In the genomic region with DNA sequence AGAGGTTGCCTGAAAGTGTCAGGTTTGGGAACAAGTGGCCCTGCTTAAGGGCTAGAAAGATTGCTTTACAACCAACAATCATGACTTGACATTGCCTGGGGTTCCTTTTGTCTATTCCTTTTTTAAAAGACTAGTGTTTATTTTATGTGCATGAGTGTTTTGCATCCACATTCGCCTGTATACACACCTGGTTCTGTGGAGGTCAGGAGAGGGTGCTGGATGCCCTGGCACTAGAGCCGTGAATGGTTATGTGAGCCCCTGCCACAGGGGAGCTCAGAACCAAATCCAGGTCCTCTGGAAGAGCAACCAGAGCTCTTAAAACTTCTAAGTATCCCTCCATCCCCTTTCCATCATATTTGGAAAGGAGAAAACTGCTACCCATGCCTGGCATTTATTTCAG, we compare ENCODE assay signal across 9 mouse cellular contexts. TPM values are rescaled to one million over a fixed set of nuclear protein-coding genes. Genes with fewer than 3 reads are reported as not detected.
A peak's percentile ranks its signal among the peaks of the same experiment; 100 is the strongest.
DNase-seq lines count a peak whose midpoint lies in the region; ATAC-seq and TF ChIP-seq lines count a peak whose summit lies in the region.
"Had no signal": no experiment of that assay in that cellular context is flagged by ENCODE, and none has a peak within 500 bp of the region (broad histone marks: within the 10 kb centered on the region; RNA-seq: fewer than 3 reads in every experiment).

No protein-coding gene starts in this region.

- H3K27me3 ChIP-seq in forebrain, embryonic 13.5 days = no peaks in the 10 kb centered on the region
- H3K27me3 ChIP-seq in limb, embryonic 12.5 days = 0 out of 2 replicates have a peak, but pooled peaks cover 8% of the 10 kb centered on the region
- no peaks in the 10 kb centered on the region for H3K27me3 ChIP-seq in stomach, embryonic 14.5 days (ENCODE audit: control insufficient read depth, insufficient read depth, low read length)

- WGBS in lung, adult 2 months = 73% methylated on average over 2 of the region's 2 CpGs
- WGBS in forebrain, embryonic 13.5 days = 54% methylated on average over 2 of the region's 2 CpGs
- 22% methylated on average over 2 of the region's 2 CpGs for WGBS in limb, embryonic 12.5 days
- 51% methylated on average over 2 of the region's 2 CpGs for WGBS in stomach, embryonic 14.5 days

- no peaks in the 10 kb centered on the region for H3K9me3 ChIP-seq in forebrain, embryonic 13.5 days (replicated peaks)
- no peaks in the 10 kb centered on the region for H3K9me3 ChIP-seq in limb, embryonic 12.5 days
- H3K9me3 ChIP-seq in stomach, embryonic 14.5 days (ENCODE audit: control insufficient read depth, low read depth, low read length) = no peaks in the 10 kb centered on the region

- H3K4me2 ChIP-seq in forebrain, embryonic 13.5 days = peak overlapping the region; percentile 71
- peak overlapping the region; percentile 76 for H3K4me2 ChIP-seq in limb, embryonic 12.5 days
- H3K4me2 ChIP-seq in stomach, embryonic 14.5 days (replicated peaks; ENCODE audit: low read depth, low read length) = peak overlapping the region; percentile 71

- no peak for DNase-seq in lung, adult 2 months
- no peak for DNase-seq in lung, postnatal 14 days
- DNase-seq in embryo, embryonic 9.5 days (ENCODE audit: extremely low spot score) = no peak
- no peak for DNase-seq in adrenal gland, adult 8-10 months

- peaks cover 7% of the 10 kb centered on the region; the same call in 1 of the 2 replicates for H3K36me3 ChIP-seq in forebrain, embryonic 13.5 days (ENCODE audit: poor library complexity, severe bottlenecking)
- H3K36me3 ChIP-seq in limb, embryonic 12.5 days = peaks cover 5% of the 10 kb centered on the region; the same call in 1 of the 2 replicates
- no peaks in the 10 kb centered on the region for H3K36me3 ChIP-seq in stomach, embryonic 14.5 days (ENCODE audit: control insufficient read depth, insufficient read depth, low read length)

- ATAC-seq in forebrain, embryonic 13.5 days = no peak
- ATAC-seq in limb, embryonic 12.5 days (ENCODE audit: insufficient number of reproducible peaks, insufficient read depth, low FRiP score, low TSS enrichment, low read depth) = no peak
- no peak for ATAC-seq in stomach, embryonic 14.5 days (ENCODE audit: insufficient number of reproducible peaks, insufficient read depth, low FRiP score, low read depth)

- TF ChIP-seq POLR2A in lung, adult 2 months (IDR thresholded peaks at IDR 0.05; ENCODE audit: borderline replicate concordance, extremely low read depth, low read depth, low read length) = no peak

- no peak for TF ChIP-seq CTCF in lung, adult 2 months (IDR thresholded peaks at IDR 0.05; ENCODE audit: insufficient read depth, low read length)

- H3K9ac ChIP-seq in forebrain, embryonic 13.5 days = peak overlapping the region; percentile 89
- H3K9ac ChIP-seq in limb, embryonic 12.5 days (replicated peaks) = no peak overlapping the region
- no peak overlapping the region for H3K9ac ChIP-seq in stomach, embryonic 14.5 days (replicated peaks; ENCODE audit: low read depth, low read length)

- H3K4me1 ChIP-seq in lung, adult 2 months (ENCODE audit: control insufficient read depth, insufficient read depth, low read length) = peaks cover 4% of the 10 kb centered on the region
- H3K4me1 ChIP-seq in forebrain, embryonic 13.5 days = peaks cover 34% of the 10 kb centered on the region
- peaks cover 21% of the 10 kb centered on the region for H3K4me1 ChIP-seq in limb, embryonic 12.5 days (replicated peaks)
- peaks cover 4% of the 10 kb centered on the region; the same call in 1 of the 2 replicates for H3K4me1 ChIP-seq in stomach, embryonic 14.5 days (ENCODE audit: control insufficient read depth, insufficient read depth, low read length)

- H3K4me3 ChIP-seq in lung, adult 2 months (replicated peaks; ENCODE audit: extremely low read depth, low read depth, low read length) = peak overlapping the region; percentile 18
- H3K4me3 ChIP-seq in forebrain, embryonic 13.5 days = peak overlapping the region; percentile 70
- peak overlapping the region; percentile 70; the same call in 1 of the 2 replicates for H3K4me3 ChIP-seq in limb, embryonic 12.5 days (replicated peaks)
- peak overlapping the region; percentile 68 for H3K4me3 ChIP-seq in stomach, embryonic 14.5 days (ENCODE audit: low read depth, low read length)

- H3K27ac ChIP-seq in forebrain, embryonic 13.5 days = 0 out of 2 replicates have a peak overlapping the region, but pooled peaks have one; percentile 41
- no peak overlapping the region for H3K27ac ChIP-seq in limb, embryonic 12.5 days
- no peak overlapping the region for H3K27ac ChIP-seq in stomach, embryonic 14.5 days (ENCODE audit: low read length)

RNA-seq across cellular contexts. Expression of a gene that starts 1.1 kb away (rescaled TPM):
- not detected in 2 replicates for polyA plus RNA-seq in lung, adult 2 months (2012; rRNA removed)
- polyA plus RNA-seq in forebrain, embryonic 13.5 days (2015; fragmentation: Nextera tagmentation; extraction: Ambion mirVana) = not detected in 2 replicates
- not detected in 2 replicates for polyA plus RNA-seq in limb, embryonic 12.5 days (2016; fragmentation: Nextera tagmentation; extraction: Ambion mirVana)
- not detected in 2 replicates for polyA plus RNA-seq in stomach, embryonic 14.5 days (2014; fragmentation: Nextera tagmentation; extraction: Ambion mirVana)
- not detected for total RNA-seq in adrenal gland, adult 8-10 months (2022)
- total RNA-seq: adrenal gland, adult 18-20 months had no signal
- polyA plus RNA-seq: frontal cortex, adult 2 months had no signal

RNA-seq across cellular contexts. Expression of a gene that starts 1.1 kb away (rescaled TPM):
- 95.5 and 102 TPM in 2 replicates for polyA plus RNA-seq in lung, adult 2 months (2012; rRNA removed)
- polyA plus RNA-seq in forebrain, embryonic 13.5 days (2015; fragmentation: Nextera tagmentation; extraction: Ambion mirVana) = 103 and 110 TPM in 2 replicates
- 41.2 and 43.6 TPM in 2 replicates for polyA plus RNA-seq in limb, embryonic 12.5 days (2016; fragmentation: Nextera tagmentation; extraction: Ambion mirVana)
- polyA plus RNA-seq in stomach, embryonic 14.5 days (2014; fragmentation: Nextera tagmentation; extraction: Ambion mirVana) = 65.5 and 70.1 TPM in 2 replicates
- total RNA-seq in adrenal gland, adult 8-10 months (2022) = 100 to 1,000 TPM in 3 of 4 experiments, 10 to 100 TPM in 1; 98.3 to 196 (median 146) TPM

RNA-seq across cellular contexts. Expression of a gene that starts 39.8 kb away (rescaled TPM):
- 0.95 and 1.1 TPM in 2 replicates for polyA plus RNA-seq in lung, adult 2 months (2012; rRNA removed)
- polyA plus RNA-seq in forebrain, embryonic 13.5 days (2015; fragmentation: Nextera tagmentation; extraction: Ambion mirVana) = 7.3 and 7.7 TPM in 2 replicates
- 20.3 and 21.6 TPM in 2 replicates for polyA plus RNA-seq in limb, embryonic 12.5 days (2016; fragmentation: Nextera tagmentation; extraction: Ambion mirVana)
- polyA plus RNA-seq in stomach, embryonic 14.5 days (2014; fragmentation: Nextera tagmentation; extraction: Ambion mirVana) = 49.9 and 50.9 TPM in 2 replicates
- total RNA-seq in adrenal gland, adult 8-10 months (2022) = 1 to 10 TPM in 1 of 4 experiments, under 1 TPM in 3; 0.29 to 1.1 (median 0.62) TPM

RNA-seq across cellular contexts. Expression of a gene that starts 51.3 kb away (rescaled TPM):
- not detected in 2 replicates for polyA plus RNA-seq in lung, adult 2 months (2012; rRNA removed)
- polyA plus RNA-seq in forebrain, embryonic 13.5 days (2015; fragmentation: Nextera tagmentation; extraction: Ambion mirVana) = not detected in 2 replicates
- polyA plus RNA-seq in limb, embryonic 12.5 days (2016; fragmentation: Nextera tagmentation; extraction: Ambion mirVana) = not detected in 2 replicates
- polyA plus RNA-seq in stomach, embryonic 14.5 days (2014; fragmentation: Nextera tagmentation; extraction: Ambion mirVana) = not detected in 2 replicates
- not detected for total RNA-seq in adrenal gland, adult 8-10 months (2022)
- total RNA-seq: adrenal gland, adult 18-20 months had no signal

Comparison
In these comparisons a context has a peak if more than half of its experiments do, and no peak if none do; other contexts are left out.
1. H3K4me3 ChIP-seq: peak in every context shown above with its lines; median percentile 70 in forebrain, embryonic 13.5 days; 70 in limb, embryonic 12.5 days; 68 in stomach, embryonic 14.5 days; 18 in lung, adult 2 months.